Mouse (Mus musculus): ENCODE measurements around the gene Rnaseh1. TPM values are rescaled to one million over a fixed set of nuclear protein-coding genes. Genes with fewer than 3 reads are reported as not detected.

Rnaseh1 gene
- polyA plus RNA-seq, 1 experiment from 2014 or later, result 30.8 TPM

DNA sequence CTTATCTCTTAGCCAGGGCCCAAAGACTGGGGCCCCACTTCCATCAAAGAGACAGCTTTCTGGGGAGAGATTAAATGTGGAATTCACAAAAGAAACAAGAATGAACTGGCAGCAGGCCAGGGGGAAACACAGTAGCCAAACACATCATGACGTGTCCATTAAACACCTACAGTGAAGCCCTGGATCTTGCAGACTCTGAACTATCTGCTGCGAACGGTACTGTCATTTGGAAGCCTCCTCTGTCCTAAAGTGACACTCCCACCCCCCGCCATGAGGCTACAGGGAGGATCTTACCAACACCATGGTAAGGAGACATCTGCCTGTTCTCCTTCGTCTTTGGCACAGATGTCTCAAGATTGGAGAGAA lies 27.3 kb upstream of the Rnaseh1 start:
- Histone ChIP-seq H3K9ac (ENCODE audit: low read depth, low read length) (no peak overlapping the region), H3K4me2 (peak overlapping the region; percentile 36), H3K27ac (ENCODE audit: low read depth, low read length) (no peak overlapping the region; the same call in 1 of the 2 replicates), H3K36me3 (ENCODE audit: control insufficient read depth, insufficient read depth, low read length) (no peaks in the 10 kb centered on the region), H3K27me3 (replicated peaks; ENCODE audit: control insufficient read depth, insufficient read depth, low read length) (no peaks in the 10 kb centered on the region), H3K4me3 (ENCODE audit: low read depth, low read length) (no peak overlapping the region), H3K9me3 (ENCODE audit: control insufficient read depth, low read length) (no peaks in the 10 kb centered on the region), H3K4me1 (replicated peaks; ENCODE audit: control insufficient read depth, insufficient read depth, low read length) (peaks cover 25% of the 10 kb centered on the region)
- ATAC-seq (replicated peaks; ENCODE audit: low FRiP score), result no peak
- 30% methylated on average over 5 of the region's 5 CpGs for WGBS
- no peak for DNase-seq (ENCODE audit: low spot score)

GRCm38 (mm10) chr12:28622641-28623040 lies 26.8 kb upstream of the Rnaseh1 start:
- DNase-seq (ENCODE audit: low spot score) (no peak), ATAC-seq (replicated peaks; ENCODE audit: low FRiP score) (no peak)
- no peaks in the 10 kb centered on the region for H3K36me3 ChIP-seq (ENCODE audit: control insufficient read depth, insufficient read depth, low read length)
- H3K4me3 ChIP-seq (ENCODE audit: low read depth, low read length), result peak overlapping the region; percentile 14; the same call in 1 of the 2 replicates
- H3K9me3 ChIP-seq (ENCODE audit: control insufficient read depth, low read length), result no peaks in the 10 kb centered on the region
- peak overlapping the region; percentile 4; the same call in 1 of the 2 replicates for H3K27ac ChIP-seq (ENCODE audit: low read depth, low read length)
- peak overlapping the region; percentile 36 for H3K4me2 ChIP-seq
- 52% methylated on average over 1 of the region's 1 CpGs for WGBS
- peaks cover 25% of the 10 kb centered on the region for H3K4me1 ChIP-seq (replicated peaks; ENCODE audit: control insufficient read depth, insufficient read depth, low read length)
- H3K27me3 ChIP-seq (replicated peaks; ENCODE audit: control insufficient read depth, insufficient read depth, low read length), result no peaks in the 10 kb centered on the region
- no peak overlapping the region; the same call in 1 of the 2 replicates for H3K9ac ChIP-seq (ENCODE audit: low read depth, low read length)

DNA sequence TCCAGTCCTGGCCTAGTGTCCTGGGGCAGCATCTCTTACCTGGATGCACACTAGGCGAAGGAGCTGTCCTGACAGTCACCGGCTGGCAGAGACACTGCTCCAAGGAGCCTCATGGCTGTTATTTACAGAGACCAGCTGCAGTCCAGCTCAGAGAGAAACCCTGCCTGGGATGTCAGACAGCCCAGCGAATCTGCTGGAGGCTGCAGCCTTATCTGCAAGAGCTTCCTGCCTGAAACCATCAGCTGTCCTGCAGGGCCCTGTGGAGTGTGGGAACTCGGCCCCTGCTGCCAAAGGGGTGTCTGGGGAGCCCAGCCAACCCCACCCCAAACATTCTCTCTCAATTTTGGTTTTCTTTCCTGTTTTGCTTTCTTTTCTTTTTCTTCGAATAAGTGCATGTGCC lies 26.2 kb upstream of the Rnaseh1 start, which contains the start of gene Colec11:
Gene Colec11 (minus strand): TSS at position 183 of the 400 bp plus-strand sequence.
- Histone ChIP-seq H3K36me3 (ENCODE audit: control insufficient read depth, insufficient read depth, low read length) (no peaks in the 10 kb centered on the region), H3K9ac (ENCODE audit: low read depth, low read length) (peak within 1 kb of the TSS; percentile 23; the same call in 1 of the 2 replicates), H3K4me1 (replicated peaks; ENCODE audit: control insufficient read depth, insufficient read depth, low read length) (peaks cover 25% of the 10 kb centered on the region), H3K9me3 (ENCODE audit: control insufficient read depth, low read length) (no peaks in the 10 kb centered on the region), H3K4me2 (peak within 1 kb of the TSS; percentile 36), H3K27ac (ENCODE audit: low read depth, low read length) (peak within 1 kb of the TSS; percentile 4; the same call in 1 of the 2 replicates), H3K27me3 (replicated peaks; ENCODE audit: control insufficient read depth, insufficient read depth, low read length) (no peaks in the 10 kb centered on the region), H3K4me3 (ENCODE audit: low read depth, low read length) (peak within 1 kb of the TSS; percentile 14; the same call in 1 of the 2 replicates)
- DNase-seq (ENCODE audit: low spot score), result no peak
- WGBS, result 17% methylated on average over 5 of the region's 5 CpGs
- ATAC-seq (replicated peaks; ENCODE audit: low FRiP score), result peak; percentile 31; the same call in 1 of the 2 replicates

DNA sequence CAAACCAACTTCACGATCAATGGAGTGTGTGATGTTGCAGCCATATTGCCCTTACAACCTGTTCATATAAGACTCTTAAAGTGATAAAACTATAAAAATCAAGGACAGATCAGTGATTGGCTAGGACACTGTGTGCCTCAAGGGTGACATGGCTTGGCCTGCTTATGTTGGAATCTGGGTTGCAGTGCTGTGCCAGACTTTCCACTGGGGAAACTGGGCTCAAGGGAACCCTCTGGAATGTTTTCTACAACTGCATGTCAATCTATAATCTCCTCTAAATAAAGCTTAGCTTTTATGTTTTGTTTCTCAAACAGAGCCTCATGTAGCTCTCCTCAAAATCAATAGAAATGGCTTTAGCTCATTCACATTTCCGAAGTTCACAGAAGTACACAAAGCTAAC lies 25.2 kb upstream of the Rnaseh1 start:
- Histone ChIP-seq H3K36me3 (ENCODE audit: control insufficient read depth, insufficient read depth, low read length) (peaks cover 7% of the 10 kb centered on the region), H3K27me3 (replicated peaks; ENCODE audit: control insufficient read depth, insufficient read depth, low read length) (no peaks in the 10 kb centered on the region), H3K27ac (ENCODE audit: low read depth, low read length) (no peak overlapping the region), H3K9ac (ENCODE audit: low read depth, low read length) (no peak overlapping the region), H3K9me3 (ENCODE audit: control insufficient read depth, low read length) (no peaks in the 10 kb centered on the region), H3K4me2 (no peak overlapping the region), H3K4me1 (replicated peaks; ENCODE audit: control insufficient read depth, insufficient read depth, low read length) (peaks cover 27% of the 10 kb centered on the region), H3K4me3 (ENCODE audit: low read depth, low read length) (no peak overlapping the region)
- DNase-seq (ENCODE audit: low spot score) (no peak), ATAC-seq (replicated peaks; ENCODE audit: low FRiP score) (no peak)
- WGBS, result 62% methylated on average over 2 of the region's 2 CpGs

GRCm38 (mm10) chr12:28625407-28625806 lies 24.0 kb upstream of the Rnaseh1 start:
- Histone ChIP-seq H3K27ac (ENCODE audit: low read depth, low read length) (no peak overlapping the region), H3K9me3 (ENCODE audit: control insufficient read depth, low read length) (no peaks in the 10 kb centered on the region), H3K4me3 (ENCODE audit: low read depth, low read length) (no peak overlapping the region), H3K9ac (ENCODE audit: low read depth, low read length) (no peak overlapping the region), H3K36me3 (ENCODE audit: control insufficient read depth, insufficient read depth, low read length) (peaks cover 18% of the 10 kb centered on the region), H3K4me2 (no peak overlapping the region), H3K27me3 (replicated peaks; ENCODE audit: control insufficient read depth, insufficient read depth, low read length) (no peaks in the 10 kb centered on the region), H3K4me1 (replicated peaks; ENCODE audit: control insufficient read depth, insufficient read depth, low read length) (peaks cover 28% of the 10 kb centered on the region)
- ATAC-seq (replicated peaks; ENCODE audit: low FRiP score) (no peak), DNase-seq (ENCODE audit: low spot score) (no peak)
- WGBS, result 75% methylated on average over 7 of the region's 7 CpGs

GRCm38 (mm10) chr12:28627092-28627491 lies 22.3 kb upstream of the Rnaseh1 start:
- Histone ChIP-seq H3K4me2 (no peak overlapping the region), H3K4me1 (replicated peaks; ENCODE audit: control insufficient read depth, insufficient read depth, low read length) (peaks cover 23% of the 10 kb centered on the region), H3K9me3 (ENCODE audit: control insufficient read depth, low read length) (no peaks in the 10 kb centered on the region), H3K36me3 (ENCODE audit: control insufficient read depth, insufficient read depth, low read length) (peaks cover 34% of the 10 kb centered on the region), H3K9ac (ENCODE audit: low read depth, low read length) (no peak overlapping the region), H3K4me3 (ENCODE audit: low read depth, low read length) (no peak overlapping the region), H3K27ac (ENCODE audit: low read depth, low read length) (peak overlapping the region; percentile 3; the same call in 1 of the 2 replicates), H3K27me3 (replicated peaks; ENCODE audit: control insufficient read depth, insufficient read depth, low read length) (no peaks in the 10 kb centered on the region)
- no peak for DNase-seq (ENCODE audit: low spot score)
- 50% methylated on average over 4 of the region's 4 CpGs for whole genome bisulfite sequencing
- no peak for ATAC-seq (replicated peaks; ENCODE audit: low FRiP score)

- no peak overlapping the region for H3K9ac ChIP-seq (ENCODE audit: low read depth, low read length)
- H3K4me3 ChIP-seq (ENCODE audit: low read depth, low read length), result no peak overlapping the region
- 82% methylated on average over 2 of the region's 2 CpGs for WGBS
- H3K9me3 ChIP-seq (ENCODE audit: control insufficient read depth, low read length), result no peaks in the 10 kb centered on the region
- H3K4me2 ChIP-seq, result no peak overlapping the region
- DNase-seq (ENCODE audit: low spot score) (no peak), ATAC-seq (replicated peaks; ENCODE audit: low FRiP score) (peak; percentile 34)
- peaks cover 23% of the 10 kb centered on the region for H3K4me1 ChIP-seq (replicated peaks; ENCODE audit: control insufficient read depth, insufficient read depth, low read length)
- H3K27ac ChIP-seq (ENCODE audit: low read depth, low read length), result peak overlapping the region; percentile 58
- no peaks in the 10 kb centered on the region for H3K27me3 ChIP-seq (replicated peaks; ENCODE audit: control insufficient read depth, insufficient read depth, low read length)
- H3K36me3 ChIP-seq (ENCODE audit: control insufficient read depth, insufficient read depth, low read length), result peaks cover 48% of the 10 kb centered on the region
These were observed 21.0 kb upstream of the Rnaseh1 start for GRCm38 (mm10) chr12:28628436-28628835.

DNA sequence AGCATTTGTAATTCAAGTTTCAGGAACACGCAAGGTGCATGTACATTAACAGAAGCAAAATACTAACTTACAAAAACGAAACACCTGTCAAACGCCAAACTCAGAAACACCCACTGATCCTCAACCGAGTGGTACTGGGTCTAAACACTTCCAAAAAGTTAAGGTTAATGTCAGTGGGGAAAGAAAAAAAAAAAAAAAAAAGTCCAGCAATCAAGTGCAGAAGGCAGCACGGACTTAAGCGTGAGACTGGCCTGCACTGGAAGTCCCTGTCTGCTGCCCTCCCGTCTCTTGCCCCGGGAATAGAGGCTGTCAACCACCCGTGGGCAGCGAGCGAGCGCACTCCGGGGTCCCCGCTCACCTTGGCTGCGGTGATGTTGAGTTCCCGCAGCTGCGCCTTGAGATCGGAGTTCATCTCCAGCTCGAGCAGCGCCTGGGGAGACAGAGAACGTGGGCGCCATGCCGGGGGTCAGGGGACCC lies 14.3 kb upstream of the Rnaseh1 start:
- ATAC-seq (replicated peaks; ENCODE audit: low FRiP score), result peak; percentile 19
- WGBS, result 2% methylated on average over 23 of the region's 23 CpGs
- Histone ChIP-seq H3K9me3 (ENCODE audit: control insufficient read depth, low read length) (no peaks in the 10 kb centered on the region), H3K4me1 (replicated peaks; ENCODE audit: control insufficient read depth, insufficient read depth, low read length) (peaks cover 23% of the 10 kb centered on the region), H3K4me2 (peak overlapping the region; percentile 83), H3K27me3 (replicated peaks; ENCODE audit: control insufficient read depth, insufficient read depth, low read length) (no peaks in the 10 kb centered on the region), H3K27ac (ENCODE audit: low read depth, low read length) (peak overlapping the region; percentile 67), H3K36me3 (ENCODE audit: control insufficient read depth, insufficient read depth, low read length) (peaks cover 42% of the 10 kb centered on the region), H3K4me3 (ENCODE audit: low read depth, low read length) (peak overlapping the region; percentile 95), H3K9ac (ENCODE audit: low read depth, low read length) (peak overlapping the region; percentile 99)
- no peak for DNase-seq (ENCODE audit: low spot score)

All from liver, embryonic 11.5 days (tissue).